Mouse (Mus musculus) retina, postnatal 1 day (tissue): Measurements from ENCODE around the gene Adam20.
"Not testable (repeated sequence)": the region's sequence is repeated elsewhere in the genome, so short reads cannot be mapped to it uniquely, and the experiment has no call there.

Experiments
- DNase-seq: peaks from one replicate; pipeline ENCODE4 v3.0.0-alpha.2; 2012

Gene Adam20

GRCm38 (mm10) chr8:40792973-40793372, at the start of gene Adam20:
Gene Adam20 (plus strand): TSS chr8:40793273.
- not testable (repeated sequence) for DNase-seq

- not testable (repeated sequence) for DNase-seq
Observed at GRCm38 (mm10) chr8:40751908-40752307, 41.2 kb upstream of the Adam20 start, which contains the start of gene Adam25. Gene Adam25 (plus strand): TSS chr8:40752208.

GRCm38 (mm10) chr8:40783320-40783719, 9.8 kb upstream of the Adam20 start:
- DNase-seq = no peak

- DNase-seq = no peak
Observed at GRCm38 (mm10) chr8:40803379-40804079, 10.5 kb downstream of the Adam20 start.
